ENCODE assay signal across 29 mouse cellular contexts in genomic region chr10:8676722-8677121, GRCm38 (mm10).
DNase-seq lines count a peak whose midpoint lies in the region; ATAC-seq and TF ChIP-seq lines count a peak whose summit lies in the region.
"Had no signal": no experiment of that assay in that cellular context is flagged by ENCODE, and none has a peak within 500 bp of the region (broad histone marks: within the 10 kb centered on the region; RNA-seq: fewer than 3 reads in every experiment).

No protein-coding gene starts in this region.

- no peak for TF ChIP-seq CTCF in Patski (IDR thresholded peaks at IDR 0.05)

- POLR2A ChIA-PET in Patski (lab: Charles Lee), result no interaction called here

- no peak for ATAC-seq in heart, embryonic 12.5 days (ENCODE audit: insufficient number of reproducible peaks, low FRiP score)
- peak; percentile 73 for ATAC-seq in Patski
- ATAC-seq: forebrain, embryonic 14.5 days; forebrain, postnatal 0 days; hindbrain, postnatal 0 days; inflammation-experienced regulatory T-cells, adult 6 months; intestine, embryonic 16.5 days had no signal

- in situ Hi-C loops in Patski (cut with MboI; ENCODE audit: low pct_unique_long_range_greater_than_20kb), result no loop called here

- peaks cover 6% of the 10 kb centered on the region for H3K4me1 ChIP-seq in heart, embryonic 10.5 days
- H3K4me1 ChIP-seq in heart, embryonic 12.5 days (replicated peaks), result peaks cover 16% of the 10 kb centered on the region
- H3K4me1 ChIP-seq: heart, embryonic 15.5 days had no signal

- H3K27me3 ChIP-seq in heart, embryonic 10.5 days (ENCODE audit: insufficient read depth, poor library complexity, severe bottlenecking), result no peaks in the 10 kb centered on the region
- H3K27me3 ChIP-seq in heart, embryonic 12.5 days (replicated peaks), result no peaks in the 10 kb centered on the region
- no peaks in the 10 kb centered on the region for H3K27me3 ChIP-seq in Patski
- H3K27me3 ChIP-seq: CH12.LX; heart, embryonic 15.5 days had no signal

- H3K9me3 ChIP-seq in heart, embryonic 10.5 days, result no peaks in the 10 kb centered on the region
- no peaks in the 10 kb centered on the region for H3K9me3 ChIP-seq in heart, embryonic 12.5 days (replicated peaks)
- H3K9me3 ChIP-seq: heart, embryonic 15.5 days had no signal

- H3K9ac ChIP-seq in heart, embryonic 12.5 days, result no peak overlapping the region
- H3K9ac ChIP-seq: forebrain, postnatal 0 days; heart, embryonic 15.5 days; hindbrain, embryonic 14.5 days had no signal

- DNase-seq in heart, embryonic 10.5 days (ENCODE audit: low spot score), result peak; percentile 45
- peak; percentile 12 for DNase-seq in 3134 (ENCODE audit: extremely low read depth, insufficient read length, low spot score)
- peak; percentile 71 for DNase-seq in 3T3-L1 (ENCODE audit: low read depth, low spot score)
- no peak for DNase-seq in Patski (ENCODE audit: low read depth, low spot score)
- DNase-seq in gastrocnemius, adult 18-20 months (ENCODE audit: low spot score), result no peak
- DNase-seq in gastrocnemius, postnatal 4 days (ENCODE audit: low spot score in 2 of 2), result no peak
- no peak for DNase-seq in left cerebral cortex, postnatal 25 days (ENCODE audit: low spot score in 2 of 2)
- DNase-seq: adrenal gland, adult 2 months; adrenal gland, postnatal 25 days; B cell, adult 2 months; cerebellum, adult 18-20 months; cerebellum, adult 9-10 months; cerebellum, postnatal 14 days; forebrain, postnatal 0 days; gastrocnemius, postnatal 14 days; heart, adult 2 months; heart, postnatal 10 days; heart, postnatal 4 days; kidney, adult 18-20 months had no signal

- 50% methylated on average over 5 of the region's 5 CpGs for WGBS in heart, embryonic 10.5 days
- WGBS in heart, embryonic 12.5 days, result 39% methylated on average over 5 of the region's 5 CpGs

- H3K4me2 ChIP-seq in heart, embryonic 12.5 days, result no peak overlapping the region
- H3K4me2 ChIP-seq: heart, embryonic 11.5 days; heart, embryonic 15.5 days; hindbrain, embryonic 14.5 days had no signal

- no peak overlapping the region for H3K27ac ChIP-seq in heart, embryonic 10.5 days
- no peak overlapping the region for H3K27ac ChIP-seq in heart, embryonic 12.5 days (ENCODE audit: poor library complexity, severe bottlenecking)
- H3K27ac ChIP-seq: heart, adult 2 months; heart, embryonic 15.5 days; hindbrain, embryonic 14.5 days; hindbrain, postnatal 0 days had no signal

- intact Hi-C loops in left cerebral cortex, postnatal 25 days (cut with DNase I), result no loop called here

- no peaks in the 10 kb centered on the region for H3K36me3 ChIP-seq in heart, embryonic 10.5 days
- no peaks in the 10 kb centered on the region for H3K36me3 ChIP-seq in heart, embryonic 12.5 days
- H3K36me3 ChIP-seq: G1E; heart, embryonic 15.5 days had no signal

- CTCF ChIA-PET in Patski (lab: Charles Lee), result no interaction called here

- H3K4me3 ChIP-seq in heart, embryonic 10.5 days, result no peak overlapping the region
- H3K4me3 ChIP-seq in heart, embryonic 12.5 days, result no peak overlapping the region
- H3K4me3 ChIP-seq: heart, adult 2 months; heart, embryonic 15.5 days had no signal

Comparison
In these comparisons a context has a peak if more than half of its experiments do, and no peak if none do; other contexts are left out.
1. DNase-seq: peak in heart, embryonic 10.5 days (single experiment), 3134 (single experiment) and 3T3-L1 (single experiment); none in Patski (single experiment), gastrocnemius, adult 18-20 months (single experiment), gastrocnemius, postnatal 4 days (0 of 2) and left cerebral cortex, postnatal 25 days (0 of 2).